Mouse (Mus musculus): ENCODE measurements around the gene Col4a3bp.

- TF ChIP-seq POLR2A (IDR thresholded peaks at IDR 0.05; ENCODE audit: borderline replicate concordance, control insufficient read depth, low read depth, low read length) (no peak), CTCF (IDR thresholded peaks at IDR 0.05; ENCODE audit: control insufficient read depth, insufficient read depth, low read length) (no peak)
Observed at GRCm38 (mm10) chr13:96528776-96529175, 13.6 kb upstream of the Col4a3bp start.

All from bone marrow, adult 2 months (tissue).